Mouse (Mus musculus): ENCODE measurements at regions not wholly inside any gene's neighbourhood (a gene's known extent, or its start where the extent isn't known, plus 50 kb on each side); places are given as distances from the start of the nearest gene placed in this dataset.

DNA sequence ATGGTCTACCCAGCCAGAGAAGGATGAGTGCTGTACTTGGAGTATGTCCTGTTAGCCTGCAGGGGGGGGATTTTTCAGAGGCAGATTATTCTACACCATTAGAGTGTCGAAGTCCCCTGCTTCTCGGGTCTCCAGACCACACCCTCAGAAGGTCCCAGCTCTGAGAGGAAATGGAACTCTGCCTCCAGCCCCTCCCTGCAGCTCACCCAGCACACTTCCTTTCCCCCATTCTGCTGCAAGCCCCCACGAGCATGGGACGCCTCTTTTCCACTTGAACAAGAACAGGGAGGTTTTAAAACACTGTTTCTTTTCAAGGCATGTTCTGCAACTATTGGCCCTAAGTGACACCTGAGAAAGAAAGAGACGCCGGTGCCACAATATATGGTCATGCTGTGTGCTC, 282.8 kb upstream of the Zmiz1 start:
- TF ChIP-seq EP300 (IDR thresholded peaks at IDR 0.05; ENCODE audit: low read depth) (no peak), CTCF (IDR thresholded peaks at IDR 0.05; ENCODE audit: low read depth) (no peak)
